Mouse (Mus musculus): Measurements from ENCODE around the gene Ripor3.

DNA sequence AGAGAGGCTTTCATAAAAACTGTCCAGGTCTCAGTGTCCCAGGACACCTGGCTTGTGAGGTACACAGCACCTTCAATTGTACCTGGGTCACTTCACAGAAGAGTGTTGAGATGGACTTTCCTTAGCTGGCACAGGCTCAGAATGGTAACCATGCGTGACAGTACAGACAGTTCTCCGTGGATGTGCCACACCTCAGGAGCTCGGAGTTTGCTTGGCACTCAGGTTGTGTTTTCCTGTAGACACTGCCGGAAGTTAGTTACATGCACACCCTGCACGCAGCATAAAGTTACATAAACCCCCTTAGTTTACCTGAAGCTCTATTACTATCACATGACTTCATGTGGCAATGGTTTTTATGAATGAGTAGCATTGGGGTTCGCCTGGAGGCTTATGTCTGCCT, 59.7 kb downstream of the Ripor3 start:
- TF ChIP-seq CTCF (IDR thresholded peaks at IDR 0.05; ENCODE audit: low read depth) (no peak), EP300 (optimal IDR thresholded peaks at IDR 0.05) (no peak)

Measured in stomach, postnatal 0 days (tissue).